Mouse (Mus musculus) embryo, embryonic 11.5 days (tissue): Measurements from ENCODE around the gene Ifna9.
"Not testable (repeated sequence)": the region's sequence is repeated elsewhere in the genome, so short reads cannot be mapped to it uniquely, and the experiment has no call there.

Source experiments
- DNase-seq: peaks from one replicate; pipeline ENCODE4 v3.0.0-alpha.2; 2012; ENCODE audit warnings: low read depth, low spot score

The Ifna9 gene

GRCm38 (mm10) chr4:88592285-88592684 lies at the start of gene Ifna9:
Gene Ifna9, minus strand, starts transcription at chr4:88592385.
- DNase-seq: no peak

- peak; percentile 100 for DNase-seq
These were observed 49.1 kb upstream of the Ifna9 start for GRCm38 (mm10) chr4:88641077-88641831.

GRCm38 (mm10) chr4:88640704-88641076 lies 48.5 kb upstream of the Ifna9 start:
- DNase-seq: no peak

- no peak for DNase-seq
These were observed 42.1 kb upstream of the Ifna9 start, which contains the start of gene C87499 for GRCm38 (mm10) chr4:88634311-88634710. Gene C87499, minus strand, starts transcription at chr4:88634411.

GRCm38 (mm10) chr4:88603276-88603675 lies 11.1 kb upstream of the Ifna9 start, which contains the start of gene Ifna12:
Gene Ifna12, minus strand, starts transcription at chr4:88603376.
- DNase-seq: no peak

- no peak for DNase-seq
These were observed 20.5 kb downstream of the Ifna9 start, which contains the start of gene Ifna14 for GRCm38 (mm10) chr4:88571698-88572097. Gene Ifna14, minus strand, starts transcription at chr4:88571798.

GRCm38 (mm10) chr4:88561791-88562190 lies 30.4 kb downstream of the Ifna9 start:
- DNase-seq: no peak

GRCm38 (mm10) chr4:88558145-88558544 lies 34.0 kb downstream of the Ifna9 start, which contains the start of gene Ifna15:
Gene Ifna15, minus strand, starts transcription at chr4:88558245.
- not testable (repeated sequence) for DNase-seq

- peak; percentile 46 for DNase-seq
These were observed 41.8 kb downstream of the Ifna9 start for GRCm38 (mm10) chr4:88550161-88550945.

GRCm38 (mm10) chr4:88547986-88548385 lies 44.2 kb downstream of the Ifna9 start:
- no peak for DNase-seq

GRCm38 (mm10) chr4:88543649-88544234 lies 48.4 kb downstream of the Ifna9 start:
- DNase-seq: peak; percentile 62
